Mouse (Mus musculus) CD4-positive helper T cell, adult 2 months (primary cell): ENCODE data around the gene Zfp592.
"Not testable (repeated sequence)": the region's sequence is repeated elsewhere in the genome, so short reads cannot be mapped to it uniquely, and the experiment has no call there.

Experiments used
- DNase-seq: peaks from one replicate; pipeline ENCODE4 v3.0.0-alpha.2; 2012; ENCODE audit warnings: low read depth, missing footprints, low spot score

Gene Zfp592

DNA sequence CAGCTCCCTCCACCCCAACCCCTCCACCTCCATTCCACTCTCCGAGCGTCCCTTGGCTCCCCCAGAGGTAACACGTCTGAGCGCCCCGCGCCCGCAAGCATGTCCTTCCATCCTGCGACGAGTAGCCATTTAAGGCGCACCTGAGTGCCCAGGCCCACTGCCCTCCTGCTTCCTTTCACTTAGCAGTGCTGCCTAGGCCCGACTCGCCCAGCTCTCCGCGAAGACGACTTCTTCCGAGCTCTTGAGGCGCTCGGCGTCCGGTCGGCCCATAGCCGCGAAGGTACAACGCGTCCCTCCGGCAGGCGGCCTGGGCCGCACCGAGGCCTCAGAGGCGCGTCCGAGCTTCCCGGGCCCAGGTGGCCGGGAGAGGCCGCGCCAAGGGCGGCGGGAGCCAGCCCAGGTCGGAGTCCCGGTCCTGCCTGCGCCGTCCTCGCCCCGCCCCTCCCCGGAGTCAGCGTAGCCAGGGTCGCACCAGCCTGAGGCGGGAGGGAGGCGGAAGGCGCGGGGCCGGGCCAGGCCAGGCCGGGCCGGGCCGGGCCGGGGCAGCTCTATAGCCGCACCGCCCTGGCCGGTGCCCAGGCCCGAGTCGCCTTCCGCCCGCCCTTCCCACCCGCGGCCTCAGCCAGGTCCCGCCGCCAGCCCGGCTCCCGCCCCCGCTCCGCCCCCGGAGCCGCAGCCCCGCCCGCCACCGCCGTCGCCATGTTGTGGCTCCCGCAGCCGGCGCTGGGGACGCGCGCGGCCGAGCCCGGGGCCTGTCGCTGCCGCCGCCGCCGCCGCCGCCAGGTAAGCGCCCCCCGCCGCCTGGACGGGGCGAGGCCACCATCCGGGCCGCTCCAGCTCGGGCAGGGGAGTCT is at the start of gene Zfp592:
Zfp592 (plus strand) TSS at position 702 of the 854 bp plus-strand sequence.
- DNase-seq, result peak; percentile 83

GRCm38 (mm10) chr7:80947445-80948350 is 45.8 kb upstream of the Zfp592 start, which contains the start of gene Sec11a:
TSS of gene Sec11a (minus strand) at chr7:80947780.
- DNase-seq, result peak; percentile 97

- no peak for DNase-seq
These were observed 42.0 kb upstream of the Zfp592 start for GRCm38 (mm10) chr7:80951461-80951860.

- no peak for DNase-seq
These were observed 41.3 kb upstream of the Zfp592 start for GRCm38 (mm10) chr7:80952140-80952539.

DNA sequence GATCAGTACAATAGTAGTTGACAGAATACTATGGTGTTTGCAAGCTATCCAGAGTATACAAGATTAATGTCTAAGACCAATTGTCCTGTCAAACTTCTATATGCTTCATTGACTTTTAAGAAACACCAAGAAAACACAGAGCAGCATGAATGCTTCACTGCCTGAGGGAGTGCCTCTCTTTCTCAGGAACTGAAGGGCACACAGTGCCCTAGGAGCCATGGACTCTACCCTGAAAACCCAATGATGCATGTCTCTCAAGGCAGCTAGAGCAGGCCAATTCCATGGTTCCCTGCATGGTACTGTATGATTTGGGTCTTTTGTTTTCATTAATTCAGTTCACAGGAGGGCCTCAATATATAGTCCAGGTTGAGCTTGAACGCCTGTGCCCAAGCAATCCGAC is 39.2 kb upstream of the Zfp592 start:
- DNase-seq, result no peak

GRCm38 (mm10) chr7:80956891-80957290 is 36.6 kb upstream of the Zfp592 start:
- no peak for DNase-seq

DNA sequence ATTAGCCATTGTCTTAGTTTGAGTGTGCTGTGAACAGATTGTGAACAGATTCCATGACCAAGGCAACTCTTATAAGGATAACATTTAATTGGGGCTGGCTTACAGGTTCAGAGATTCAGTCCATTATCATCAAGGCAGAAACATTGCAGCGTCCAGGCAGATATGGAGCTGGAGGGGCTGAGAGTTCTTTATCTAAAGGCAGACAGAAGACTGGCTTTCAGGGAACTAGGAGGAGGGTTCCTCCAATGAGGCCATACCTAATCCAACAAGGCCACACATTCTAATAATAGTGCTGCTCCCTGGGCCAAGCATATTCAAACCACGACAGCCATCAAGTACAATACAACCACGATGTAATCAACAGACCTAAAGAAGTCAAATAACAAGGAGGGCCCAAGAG is 34.5 kb upstream of the Zfp592 start:
- DNase-seq, result no peak

GRCm38 (mm10) chr7:80962799-80963198 is 30.7 kb upstream of the Zfp592 start:
- DNase-seq, result no peak

- no peak for DNase-seq
These were observed 22.6 kb upstream of the Zfp592 start for GRCm38 (mm10) chr7:80970913-80971312.

GRCm38 (mm10) chr7:80971419-80971818 is 22.1 kb upstream of the Zfp592 start:
- DNase-seq, result no peak

DNA sequence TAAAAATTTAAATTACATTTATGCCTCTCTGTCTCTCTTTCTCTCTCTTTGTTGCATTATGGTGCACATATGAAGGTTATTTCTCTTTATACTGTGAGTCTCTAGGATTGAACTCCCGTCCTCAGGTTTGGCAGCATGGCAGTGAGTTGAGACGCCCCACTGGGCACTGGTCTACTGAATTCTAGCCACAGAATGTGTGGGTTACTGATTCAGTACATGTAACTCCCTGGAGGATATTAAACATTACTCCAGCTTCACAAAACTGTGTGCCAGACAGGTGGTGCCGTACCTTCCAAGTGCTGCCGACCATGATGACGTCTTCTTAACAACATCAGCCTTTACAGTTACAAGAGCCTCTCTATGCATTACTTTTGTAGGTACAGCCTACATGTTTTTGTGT is 21.4 kb upstream of the Zfp592 start:
- DNase-seq, result no peak

- not testable (repeated sequence) for DNase-seq
These were observed 20.4 kb upstream of the Zfp592 start for GRCm38 (mm10) chr7:80972920-80973637.

GRCm38 (mm10) chr7:80973638-80974015 is 19.9 kb upstream of the Zfp592 start:
- DNase-seq, result peak; percentile 45

DNA sequence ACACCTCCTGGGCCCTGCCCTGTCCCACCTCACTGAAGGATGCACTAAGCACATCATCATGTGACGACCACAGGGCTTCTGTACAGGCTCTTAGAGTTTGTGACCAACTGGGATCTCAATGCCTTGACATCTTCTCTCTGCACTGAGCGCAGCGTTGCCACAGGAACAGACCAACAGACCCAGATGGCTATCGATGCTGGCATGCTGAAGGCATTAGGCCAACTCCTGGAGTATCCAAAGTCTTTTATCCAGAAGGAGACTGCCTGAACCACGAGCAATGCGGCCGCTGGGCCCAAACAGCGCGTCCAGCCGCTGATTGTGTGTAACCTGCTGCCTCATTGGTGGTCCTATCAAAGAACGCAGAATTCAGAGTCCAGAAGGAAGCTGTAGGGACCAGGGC is 12.9 kb upstream of the Zfp592 start:
- DNase-seq, result no peak

GRCm38 (mm10) chr7:80986458-80987187 is 6.9 kb upstream of the Zfp592 start:
- peak; percentile 31 for DNase-seq

DNA sequence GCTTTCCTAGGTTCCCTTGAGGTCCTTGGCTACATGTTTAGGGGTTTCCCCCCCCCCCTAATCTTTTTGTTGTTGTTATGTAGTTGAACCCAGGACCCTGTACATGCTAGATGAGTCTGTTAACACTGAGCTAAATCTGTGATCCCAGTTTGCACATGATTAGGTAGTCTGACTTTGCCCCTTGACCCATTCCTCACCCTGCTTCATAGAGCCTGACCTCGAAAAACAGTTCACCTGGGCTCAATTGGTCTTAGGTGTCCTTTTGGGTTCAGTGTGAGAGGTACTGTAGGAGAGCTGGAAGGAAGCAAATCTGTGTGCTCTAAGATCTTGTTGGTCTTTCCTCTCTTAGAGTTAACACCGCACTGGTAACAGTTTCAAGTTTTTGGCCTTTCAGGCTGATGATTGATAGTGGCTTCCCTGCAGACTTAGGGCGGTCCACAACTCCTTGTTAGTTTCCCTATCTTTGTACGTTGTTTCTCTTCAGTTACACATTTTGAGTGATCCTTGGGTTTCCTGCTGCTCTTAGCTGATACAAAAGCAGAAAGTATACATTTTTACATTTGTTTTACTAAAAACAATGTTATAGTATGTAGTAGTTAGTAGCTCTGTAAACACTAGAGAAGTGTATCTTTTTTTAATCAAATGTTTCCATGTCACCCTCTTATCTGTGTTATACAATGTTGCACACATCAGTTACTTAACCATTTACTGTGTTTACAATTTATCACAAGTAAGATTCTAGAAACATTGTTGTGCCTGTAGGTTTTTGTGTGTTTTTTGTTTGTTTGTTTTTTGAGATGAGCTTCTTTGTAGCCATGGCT is 5.5 kb upstream of the Zfp592 start:
- no peak for DNase-seq

DNA sequence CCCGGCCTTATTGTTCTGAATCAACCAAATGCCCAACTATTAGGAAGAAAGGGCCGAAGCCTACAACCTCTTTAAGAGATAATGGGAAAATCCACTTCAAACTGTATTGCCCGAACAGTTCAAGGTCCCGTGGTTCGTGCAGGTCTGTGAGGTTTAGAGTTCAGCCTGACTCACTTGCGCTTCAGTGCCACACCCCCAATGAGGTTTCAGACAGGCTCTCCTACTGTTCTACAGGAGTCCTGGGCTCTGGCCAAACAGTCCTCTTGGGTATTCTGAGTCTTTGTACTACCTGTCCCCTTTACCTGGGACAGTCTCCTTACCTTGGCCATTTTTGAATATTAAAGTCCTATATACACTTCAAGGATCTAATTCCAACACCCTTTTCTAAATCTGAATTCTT is 3.2 kb upstream of the Zfp592 start:
- no peak for DNase-seq

DNA sequence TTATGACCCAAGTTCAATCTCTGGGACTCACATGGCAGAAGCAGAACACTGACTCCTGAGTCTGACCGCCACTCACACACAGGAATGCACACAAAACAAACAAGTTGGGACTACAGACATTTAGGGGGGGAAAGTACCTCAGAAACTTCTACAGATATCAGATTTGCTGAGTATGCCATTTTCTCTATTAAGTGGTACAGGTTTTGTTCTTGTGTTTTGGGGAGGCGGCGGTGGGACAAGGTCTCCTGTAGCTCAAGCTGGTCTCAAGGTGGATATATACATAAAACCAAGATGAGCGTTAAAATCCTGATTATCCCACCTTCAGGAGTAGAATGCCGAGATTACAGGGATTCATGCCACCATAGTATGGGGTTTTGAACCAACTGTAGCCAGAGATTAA is 1.9 kb upstream of the Zfp592 start:
- no peak for DNase-seq

DNA sequence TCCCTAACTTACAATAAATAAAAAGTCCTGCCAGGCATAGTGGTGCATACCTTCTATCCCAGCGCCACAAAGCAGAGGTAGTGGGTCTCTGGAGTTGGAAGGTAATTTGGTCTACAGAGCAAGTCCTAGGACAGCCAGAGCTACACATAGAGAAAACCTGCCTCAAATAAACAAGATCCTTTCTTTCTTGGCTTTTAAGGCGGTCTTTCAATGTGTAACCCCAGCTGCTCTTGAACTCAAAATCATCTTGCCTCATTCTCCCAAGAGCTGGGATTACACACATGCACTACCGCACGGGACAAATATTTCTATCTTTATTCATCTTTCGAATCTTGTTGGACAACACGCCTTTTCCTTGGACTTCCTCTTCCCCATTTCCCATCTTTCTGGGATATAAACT is 1.4 kb upstream of the Zfp592 start:
- no peak for DNase-seq

DNA sequence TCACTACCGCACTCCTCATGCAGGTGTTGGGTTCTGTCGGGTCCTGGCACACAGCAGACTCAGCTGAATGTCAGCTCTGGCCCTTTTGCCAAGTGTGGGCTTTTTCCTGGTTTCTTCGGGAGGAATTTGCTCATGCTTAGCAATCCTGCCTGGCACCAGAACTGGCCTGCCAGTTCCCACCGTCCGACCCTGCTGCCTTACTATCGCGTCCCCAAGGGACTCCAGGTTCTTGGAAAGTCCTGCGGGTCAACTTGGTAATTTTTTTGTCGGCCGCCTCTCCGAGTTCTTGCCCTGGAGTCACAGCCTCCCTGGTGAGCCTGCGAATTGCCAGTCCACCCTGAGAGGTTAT is 876 bp upstream of the Zfp592 start:
- DNase-seq, result no peak
